ENCODE assay signal across 16 mouse cellular contexts in the genomic region with DNA sequence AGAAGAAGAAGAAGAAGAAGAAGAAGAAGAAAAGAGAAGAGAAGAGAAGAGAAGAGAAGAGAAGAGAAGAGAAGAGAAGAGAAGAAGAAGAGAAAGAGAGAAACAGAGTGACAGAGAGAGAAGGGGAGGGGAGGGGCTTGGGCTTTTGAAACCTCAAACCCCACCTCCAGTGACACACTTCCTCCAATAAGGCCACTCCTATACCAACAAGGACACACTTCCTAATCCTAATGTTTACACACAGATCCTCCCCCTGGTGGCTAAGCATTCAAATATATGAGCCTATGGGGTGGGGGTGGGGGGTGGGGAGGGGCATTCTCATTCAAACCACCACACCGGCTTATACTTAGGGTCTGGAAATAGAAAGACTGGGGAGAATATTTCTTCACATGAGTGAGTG. TPM values are rescaled to one million over a fixed set of nuclear protein-coding genes. Genes with fewer than 3 reads are reported as not detected.
"Had no signal": no experiment of that assay in that cellular context is flagged by ENCODE, and none has a peak within 500 bp of the region (broad histone marks: within the 10 kb centered on the region; RNA-seq: fewer than 3 reads in every experiment).

No protein-coding gene starts in this region.

- H3K4me1 ChIP-seq: limb, embryonic 10.5 days; liver, embryonic 15.5 days; midbrain, embryonic 10.5 days; neural tube, embryonic 15.5 days had no signal

- H3K36me3 ChIP-seq: kidney, embryonic 15.5 days; limb, embryonic 10.5 days; liver, embryonic 15.5 days; midbrain, embryonic 10.5 days; neural tube, embryonic 15.5 days had no signal

- H3K4me3 ChIP-seq: kidney, embryonic 15.5 days; left cerebral cortex, adult 2 months; limb, embryonic 10.5 days; liver, embryonic 15.5 days; midbrain, embryonic 10.5 days; myocyte; neural tube, embryonic 15.5 days had no signal

- DNase-seq: kidney, postnatal 25 days; lung, embryonic 14.5 days; midbrain, embryonic 14.5 days; right cerebral cortex, postnatal 4 days; spleen, adult 18-20 months; thymus, adult 18-20 months; thymus, postnatal 14 days had no signal

- H3K27ac ChIP-seq: kidney, embryonic 15.5 days; left cerebral cortex, adult 2 months; limb, embryonic 10.5 days; liver, embryonic 15.5 days; midbrain, embryonic 10.5 days; neural tube, embryonic 15.5 days had no signal

- H3K9me3 ChIP-seq: kidney, embryonic 15.5 days; limb, embryonic 10.5 days; liver, embryonic 15.5 days; neural tube, embryonic 15.5 days had no signal

- H3K9ac ChIP-seq: kidney, embryonic 15.5 days; liver, embryonic 15.5 days; lung, embryonic 14.5 days; neural tube, embryonic 15.5 days had no signal

RNA-seq across cellular contexts. Expression of a gene that starts 27.9 kb away (rescaled TPM):
- total RNA-seq: layer of hippocampus, postnatal 25 days; left cerebral cortex, adult 2 months; left cerebral cortex, postnatal 14 days had no signal
